Mouse (Mus musculus): ENCODE measurements around the gene Jade3. TPM values are rescaled to one million over a fixed set of nuclear protein-coding genes. Genes with fewer than 3 reads are reported as not detected.

Jade3 gene
- polyA plus RNA-seq, 1 experiment from 2014 or later: 12.0 TPM

DNA sequence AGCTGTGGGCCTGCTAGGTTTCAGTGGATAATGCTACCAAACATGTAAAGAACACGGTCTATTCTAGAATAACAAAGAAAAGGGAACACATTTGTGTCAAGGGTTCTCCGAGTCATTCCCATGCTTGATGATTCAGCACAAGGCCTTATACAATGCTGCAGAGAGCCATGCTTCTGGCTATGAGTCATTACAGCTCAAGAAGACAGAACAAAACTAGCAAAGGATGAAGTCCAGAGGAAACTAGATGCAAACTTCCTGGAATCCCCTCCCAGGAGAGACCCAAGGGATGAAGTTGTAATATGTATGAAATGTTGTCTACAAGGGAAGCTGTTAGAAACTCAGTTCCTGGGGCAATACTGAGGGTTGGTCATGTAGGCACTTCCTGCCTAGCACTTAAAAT is 7.0 kb upstream of the Jade3 start:
- 87% methylated on average over 2 of the region's 2 CpGs for WGBS
- no peak for ATAC-seq (ENCODE audit: borderline replicate concordance, extremely low read depth, low FRiP score, low TSS enrichment)
- Histone ChIP-seq H3K4me1 (no peaks in the 10 kb centered on the region), H3K36me3 (no peaks in the 10 kb centered on the region), H3K9ac (no peak overlapping the region), H3K9me3 (no peaks in the 10 kb centered on the region), H3K4me2 (no peak overlapping the region), H3K27me3 (no peaks in the 10 kb centered on the region), H3K4me3 (no peak overlapping the region), H3K27ac (no peak overlapping the region)

GRCm38 (mm10) chrX:20419536-20419935 is 6.0 kb upstream of the Jade3 start:
- no peaks in the 10 kb centered on the region for H3K4me1 ChIP-seq
- ATAC-seq (ENCODE audit: borderline replicate concordance, extremely low read depth, low FRiP score, low TSS enrichment): no peak
- no peak overlapping the region for H3K27ac ChIP-seq
- no peaks in the 10 kb centered on the region for H3K36me3 ChIP-seq
- no peaks in the 10 kb centered on the region for H3K27me3 ChIP-seq
- H3K9ac ChIP-seq: no peak overlapping the region
- no peak overlapping the region for H3K4me3 ChIP-seq
- no peak overlapping the region for H3K4me2 ChIP-seq
- H3K9me3 ChIP-seq: no peaks in the 10 kb centered on the region
- WGBS: 85% methylated on average over 4 of the region's 4 CpGs

- Histone ChIP-seq H3K4me2 (peak overlapping the region; percentile 58), H3K27ac (peak overlapping the region; percentile 78), H3K27me3 (no peaks in the 10 kb centered on the region), H3K4me3 (peak overlapping the region; percentile 65), H3K4me1 (no peaks in the 10 kb centered on the region), H3K36me3 (no peaks in the 10 kb centered on the region), H3K9ac (peak overlapping the region; percentile 60), H3K9me3 (no peaks in the 10 kb centered on the region)
- 10% methylated on average over 46 of the region's 51 CpGs for WGBS
- peak; percentile 43 for ATAC-seq (ENCODE audit: borderline replicate concordance, extremely low read depth, low FRiP score, low TSS enrichment)
Observed at GRCm38 (mm10) chrX:20425839-20426449, 456 bp downstream of the Jade3 start.

DNA sequence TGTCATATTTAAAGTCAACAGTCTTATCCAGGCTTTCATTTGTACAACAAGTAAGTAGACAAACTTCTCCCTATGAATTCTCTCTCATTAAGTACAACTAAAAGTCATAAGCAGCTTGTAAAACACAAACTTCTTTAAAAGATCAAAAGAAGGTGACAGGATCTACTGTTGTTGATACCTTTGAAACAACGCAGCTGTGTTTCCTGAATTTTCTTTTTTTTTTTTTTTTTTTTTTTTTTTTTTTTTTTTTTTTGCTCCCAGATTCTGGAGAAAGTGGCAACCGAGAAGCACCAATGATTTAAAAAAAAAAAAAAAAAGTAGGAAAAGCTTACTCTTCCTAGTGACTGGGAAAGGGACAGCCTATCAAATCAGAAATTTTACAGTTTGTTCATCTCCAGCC is 57.7 kb downstream of the Jade3 start:
- H3K9me3 ChIP-seq: no peaks in the 10 kb centered on the region
- no peak overlapping the region for H3K4me2 ChIP-seq
- no peak for ATAC-seq (ENCODE audit: borderline replicate concordance, extremely low read depth, low FRiP score, low TSS enrichment)
- no peak overlapping the region for H3K9ac ChIP-seq
- no peaks in the 10 kb centered on the region for H3K27me3 ChIP-seq
- whole genome bisulfite sequencing: 58% methylated on average over 2 of the region's 2 CpGs
- H3K36me3 ChIP-seq: no peaks in the 10 kb centered on the region
- H3K4me3 ChIP-seq: no peak overlapping the region
- no peak overlapping the region for H3K27ac ChIP-seq
- no peaks in the 10 kb centered on the region for H3K4me1 ChIP-seq

DNA sequence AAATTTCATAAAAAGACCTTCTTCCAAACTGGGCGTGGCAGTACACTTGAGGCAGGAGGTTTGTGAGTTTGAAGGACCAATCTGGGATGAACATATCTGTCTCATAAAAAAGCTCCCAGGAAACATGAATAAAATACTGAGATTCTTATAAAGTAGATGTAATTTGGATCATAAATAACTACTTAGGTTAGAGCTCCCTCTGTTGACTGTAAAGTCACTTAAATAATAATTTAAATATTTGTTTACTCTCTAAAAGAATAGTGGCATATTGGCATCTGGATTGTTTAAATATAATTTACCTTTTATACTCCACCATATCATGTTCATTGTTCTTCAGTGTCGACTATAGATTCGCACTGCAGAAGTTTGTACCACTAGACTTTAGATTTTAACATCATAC is 72.2 kb downstream of the Jade3 start:
- no peaks in the 10 kb centered on the region for H3K27me3 ChIP-seq
- H3K9ac ChIP-seq: no peak overlapping the region
- no peaks in the 10 kb centered on the region for H3K9me3 ChIP-seq
- H3K27ac ChIP-seq: no peak overlapping the region
- no peak overlapping the region for H3K4me3 ChIP-seq
- 81% methylated on average over 3 of the region's 3 CpGs for WGBS
- no peak for ATAC-seq (ENCODE audit: borderline replicate concordance, extremely low read depth, low FRiP score, low TSS enrichment)
- no peak overlapping the region for H3K4me2 ChIP-seq
- H3K36me3 ChIP-seq: no peaks in the 10 kb centered on the region
- H3K4me1 ChIP-seq: no peaks in the 10 kb centered on the region

DNA sequence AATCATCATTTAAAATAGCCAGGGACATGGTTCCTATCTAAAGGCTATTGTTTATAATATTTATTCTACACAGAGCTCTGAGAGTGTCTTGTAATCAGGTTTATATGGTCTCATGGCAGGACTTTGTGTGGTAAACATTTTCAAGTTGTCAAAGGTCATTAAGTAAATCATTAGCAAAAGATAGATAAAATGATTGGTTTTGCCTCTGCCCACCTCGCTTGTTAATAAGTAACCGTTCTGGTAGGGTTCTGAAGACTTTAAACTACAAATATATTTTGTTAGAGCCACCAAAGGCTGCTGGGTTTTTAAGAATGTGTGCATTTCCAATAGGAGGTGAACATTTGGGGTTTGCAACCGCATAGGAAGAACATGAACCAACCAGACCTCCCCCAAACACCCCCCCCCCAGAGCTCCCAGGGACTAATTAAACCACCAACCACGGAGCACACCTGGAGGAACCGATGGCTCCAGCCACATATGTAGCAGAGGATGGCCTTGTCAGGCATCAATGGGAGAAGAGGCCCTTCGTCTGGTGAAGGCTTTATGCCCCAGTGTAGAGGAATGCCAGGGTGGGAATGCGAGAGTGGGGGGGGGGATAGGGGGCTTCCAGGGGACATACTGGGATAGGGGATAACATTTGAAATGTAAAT is 94.9 kb downstream of the Jade3 start:
- Histone ChIP-seq H3K27me3 (no peaks in the 10 kb centered on the region), H3K4me3 (no peak overlapping the region), H3K4me2 (no peak overlapping the region), H3K4me1 (no peaks in the 10 kb centered on the region), H3K27ac (no peak overlapping the region), H3K9me3 (no peaks in the 10 kb centered on the region), H3K9ac (no peak overlapping the region), H3K36me3 (no peaks in the 10 kb centered on the region)
- no peak for ATAC-seq (ENCODE audit: borderline replicate concordance, extremely low read depth, low FRiP score, low TSS enrichment)
- WGBS: 82% methylated on average over 7 of the region's 7 CpGs

- H3K27me3 ChIP-seq: no peaks in the 10 kb centered on the region
- H3K4me2 ChIP-seq: no peak overlapping the region
- no peak for ATAC-seq (ENCODE audit: borderline replicate concordance, extremely low read depth, low FRiP score, low TSS enrichment)
- H3K36me3 ChIP-seq: no peaks in the 10 kb centered on the region
- no peak overlapping the region for H3K9ac ChIP-seq
- no peak overlapping the region for H3K4me3 ChIP-seq
- no peak overlapping the region for H3K27ac ChIP-seq
- no peaks in the 10 kb centered on the region for H3K9me3 ChIP-seq
- H3K4me1 ChIP-seq: no peaks in the 10 kb centered on the region
Observed at GRCm38 (mm10) chrX:20521578-20521977, 96.1 kb downstream of the Jade3 start.

DNA sequence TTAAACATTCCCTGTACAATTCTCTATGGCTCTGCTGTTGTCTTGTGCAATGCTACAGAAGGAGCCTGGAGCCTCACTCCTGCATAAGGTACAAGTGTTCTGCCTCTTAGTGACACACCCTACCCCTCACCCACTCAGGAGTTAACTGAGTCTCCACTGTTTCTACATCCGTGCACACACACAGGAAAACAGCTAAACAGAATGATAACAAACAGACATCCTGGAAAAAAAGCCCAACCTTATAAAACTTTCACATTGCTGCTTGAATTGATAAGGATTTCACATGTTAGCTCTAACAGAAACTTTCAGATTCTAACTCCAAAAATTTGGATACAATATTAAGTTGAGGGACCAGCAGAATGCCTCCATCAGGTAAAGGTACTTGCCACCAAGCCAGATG is 107.1 kb downstream of the Jade3 start:
- Histone ChIP-seq H3K4me1 (no peaks in the 10 kb centered on the region), H3K27ac (no peak overlapping the region), H3K27me3 (no peaks in the 10 kb centered on the region), H3K9ac (no peak overlapping the region), H3K36me3 (no peaks in the 10 kb centered on the region), H3K9me3 (no peaks in the 10 kb centered on the region), H3K4me2 (no peak overlapping the region), H3K4me3 (no peak overlapping the region)
- ATAC-seq (ENCODE audit: borderline replicate concordance, extremely low read depth, low FRiP score, low TSS enrichment): no peak
- WGBS: 44% methylated on average over 1 of the region's 1 CpGs

DNA sequence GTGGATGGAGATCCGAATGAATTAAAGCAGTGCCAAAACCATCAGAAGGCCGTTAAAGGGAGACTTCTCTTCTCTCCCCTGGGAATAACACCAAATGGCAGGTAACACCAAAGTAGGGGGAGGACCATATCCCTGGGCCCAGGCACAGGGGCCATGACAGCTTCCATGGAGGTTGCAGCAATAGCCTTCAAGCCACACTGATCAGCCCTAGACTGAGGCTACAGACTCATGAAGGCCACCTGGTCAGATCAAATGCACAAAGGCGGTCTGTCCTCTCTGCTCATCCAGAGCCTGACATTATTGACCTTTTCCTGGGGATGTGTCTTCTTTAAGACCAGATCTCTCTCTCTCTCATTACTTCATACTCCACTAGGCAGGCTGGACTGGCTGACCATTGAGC is 118.4 kb downstream of the Jade3 start:
- no peak overlapping the region for H3K4me2 ChIP-seq
- ATAC-seq (ENCODE audit: borderline replicate concordance, extremely low read depth, low FRiP score, low TSS enrichment): no peak
- no peaks in the 10 kb centered on the region for H3K36me3 ChIP-seq
- no peaks in the 10 kb centered on the region for H3K27me3 ChIP-seq
- H3K9me3 ChIP-seq: no peaks in the 10 kb centered on the region
- H3K4me3 ChIP-seq: no peak overlapping the region
- H3K4me1 ChIP-seq: 0 out of 2 replicates have a peak, but pooled peaks cover 2% of the 10 kb centered on the region
- H3K9ac ChIP-seq: no peak overlapping the region
- 82% methylated on average over 3 of the region's 3 CpGs for WGBS
- no peak overlapping the region for H3K27ac ChIP-seq

GRCm38 (mm10) chrX:20547609-20548008 is 122.1 kb downstream of the Jade3 start:
- WGBS: 40% methylated on average over 5 of the region's 5 CpGs
- H3K4me3 ChIP-seq: peak overlapping the region; percentile 32
- H3K4me2 ChIP-seq: peak overlapping the region; percentile 59
- H3K9ac ChIP-seq: no peak overlapping the region
- H3K27me3 ChIP-seq: no peaks in the 10 kb centered on the region
- H3K36me3 ChIP-seq: no peaks in the 10 kb centered on the region
- no peaks in the 10 kb centered on the region for H3K9me3 ChIP-seq
- H3K4me1 ChIP-seq: peaks cover 10% of the 10 kb centered on the region; the same call in 1 of the 2 replicates
- peak overlapping the region; percentile 94 for H3K27ac ChIP-seq
- ATAC-seq (ENCODE audit: borderline replicate concordance, extremely low read depth, low FRiP score, low TSS enrichment): peak; percentile 85

DNA sequence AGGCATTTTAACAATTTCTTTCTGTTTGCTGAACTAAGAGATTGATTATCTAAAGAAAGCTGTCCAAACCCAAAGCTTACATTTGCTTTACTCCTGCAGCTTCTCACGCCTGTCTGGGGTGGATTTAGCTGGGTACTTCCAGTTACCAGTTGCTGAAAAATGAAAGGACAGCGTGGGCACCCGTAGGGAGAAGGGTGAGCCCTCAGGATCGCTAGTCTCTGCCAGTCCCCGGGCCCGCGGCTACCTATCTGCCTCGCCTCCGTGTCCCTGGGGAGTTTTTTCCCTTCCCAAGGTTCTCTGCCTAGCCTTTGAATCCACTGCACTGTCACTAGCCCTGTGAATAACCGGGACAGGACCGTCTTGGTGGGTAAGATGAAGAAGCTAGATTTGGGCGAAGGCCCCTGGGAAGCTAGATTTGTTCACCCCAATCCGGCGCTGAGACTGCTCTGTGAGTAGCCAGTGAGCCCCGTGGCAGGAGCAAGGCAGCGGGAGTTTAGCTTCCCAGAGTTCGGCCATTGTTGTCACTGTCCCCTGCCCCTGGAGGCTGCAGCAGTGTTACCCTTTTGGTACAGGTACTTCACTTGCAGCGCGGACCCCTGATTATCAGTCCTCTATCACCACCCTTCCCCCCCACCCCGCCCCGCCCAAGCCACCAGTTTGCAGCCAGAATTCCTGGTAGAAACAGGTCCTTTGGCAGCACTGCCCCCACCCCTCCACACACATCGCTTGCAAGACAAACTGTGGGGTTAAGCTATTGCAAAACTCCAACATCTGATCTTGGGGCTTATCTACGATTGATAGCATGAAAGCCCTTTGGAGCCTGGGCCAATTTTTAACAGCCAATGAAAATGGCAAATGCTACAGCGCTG is 122.8 kb downstream of the Jade3 start:
- Histone ChIP-seq H3K27me3 (no peaks in the 10 kb centered on the region), H3K4me1 (peaks cover 10% of the 10 kb centered on the region; the same call in 1 of the 2 replicates), H3K9ac (peak overlapping the region; percentile 43), H3K4me2 (peak overlapping the region; percentile 59), H3K27ac (peak overlapping the region; percentile 94), H3K36me3 (no peaks in the 10 kb centered on the region), H3K4me3 (peak overlapping the region; percentile 32), H3K9me3 (no peaks in the 10 kb centered on the region)
- WGBS: 14% methylated on average over 24 of the region's 24 CpGs
- ATAC-seq (ENCODE audit: borderline replicate concordance, extremely low read depth, low FRiP score, low TSS enrichment): peak; percentile 66; the same call in 1 of the 2 replicates

Measured in lung, embryonic 15.5 days (tissue).